Mouse (Mus musculus) stomach, adult 2 months (tissue): Measurements from ENCODE around the gene Letmd1. TPM values are rescaled to one million over a fixed set of nuclear protein-coding genes. Genes with fewer than 3 reads are reported as not detected.

Experiments used
- polyA plus RNA-seq: library from polyadenylated mRNA; depleted of rRNA; stranded (reverse); fragments of >200 nt; gene quantifications from 2 replicates; pipeline ENCODE4 v1.2.3, GENCODE M21; 2012; rRNA removed

The Letmd1 gene
- polyA plus RNA-seq, result 10.1 and 11.2 TPM in 2 replicates

DNA sequence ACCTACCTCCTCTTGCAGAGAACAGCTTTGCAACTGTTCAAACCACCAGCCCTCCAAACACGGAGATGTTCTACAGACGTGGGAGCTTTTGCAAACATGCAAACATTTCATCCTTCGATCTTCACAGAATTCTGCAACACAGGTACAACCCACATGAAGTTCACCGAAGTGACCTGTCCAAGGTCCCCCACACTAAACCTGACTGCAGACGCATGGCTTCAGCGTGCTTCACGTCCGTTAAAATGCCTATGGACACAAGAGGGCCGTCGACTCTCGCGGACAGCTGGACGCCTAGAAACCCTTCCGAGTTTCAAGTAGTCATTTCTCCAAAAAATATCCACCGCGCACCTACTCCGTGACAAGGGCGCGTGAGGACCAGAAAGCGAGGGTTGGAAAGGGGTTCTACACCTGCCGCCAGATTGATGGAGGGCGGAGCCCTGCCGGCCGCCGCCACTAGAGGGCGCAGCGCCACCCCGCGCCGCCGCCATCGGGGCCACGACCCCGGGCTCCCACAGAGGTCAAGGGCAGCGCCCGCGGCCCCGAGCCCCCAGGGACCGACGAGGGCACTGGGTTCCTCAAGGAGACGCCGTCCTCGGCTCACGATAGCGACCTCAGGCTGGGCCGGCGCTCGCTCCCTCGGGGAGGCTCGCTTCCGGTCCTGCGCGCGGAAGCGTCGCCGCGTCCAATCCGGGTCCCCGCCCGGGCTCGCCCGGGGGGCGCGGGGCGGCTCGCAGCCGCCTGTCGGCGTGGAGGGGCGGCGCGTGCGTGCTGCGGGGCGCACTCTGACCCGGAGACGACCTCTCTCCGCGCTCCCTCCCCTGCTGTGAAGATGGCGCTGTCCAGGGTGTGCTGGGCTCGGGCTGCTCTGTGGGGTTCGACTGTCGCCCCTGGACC is at the start of gene Letmd1:
Gene Letmd1, plus strand, starts transcription at position 729 of the 894 bp plus-strand sequence.

DNA sequence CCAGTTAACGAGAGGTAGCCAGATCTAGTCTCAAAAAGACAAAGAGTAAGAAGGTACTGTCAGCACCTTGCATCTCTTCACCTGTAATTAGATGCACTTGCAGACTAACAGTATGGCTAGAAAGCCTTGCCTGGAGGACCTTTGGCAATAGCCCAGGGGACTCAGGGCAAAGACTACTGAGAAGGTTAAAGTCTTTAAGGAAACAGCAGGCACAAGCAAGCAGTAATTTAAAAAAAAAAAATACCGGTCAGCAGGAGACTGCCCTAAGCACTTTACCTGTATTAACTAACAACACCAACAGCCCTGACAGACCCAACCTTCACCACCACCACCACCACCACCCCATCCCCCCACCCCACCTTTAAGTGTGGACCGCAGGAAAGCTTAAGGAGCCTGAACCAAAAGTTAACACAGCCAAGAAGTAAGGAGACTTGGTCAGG is 47.0 kb upstream of the Letmd1 start, which contains the start of gene Gm5475:
Gene Gm5475, plus strand, starts transcription at position 390 of the 440 bp plus-strand sequence.

DNA sequence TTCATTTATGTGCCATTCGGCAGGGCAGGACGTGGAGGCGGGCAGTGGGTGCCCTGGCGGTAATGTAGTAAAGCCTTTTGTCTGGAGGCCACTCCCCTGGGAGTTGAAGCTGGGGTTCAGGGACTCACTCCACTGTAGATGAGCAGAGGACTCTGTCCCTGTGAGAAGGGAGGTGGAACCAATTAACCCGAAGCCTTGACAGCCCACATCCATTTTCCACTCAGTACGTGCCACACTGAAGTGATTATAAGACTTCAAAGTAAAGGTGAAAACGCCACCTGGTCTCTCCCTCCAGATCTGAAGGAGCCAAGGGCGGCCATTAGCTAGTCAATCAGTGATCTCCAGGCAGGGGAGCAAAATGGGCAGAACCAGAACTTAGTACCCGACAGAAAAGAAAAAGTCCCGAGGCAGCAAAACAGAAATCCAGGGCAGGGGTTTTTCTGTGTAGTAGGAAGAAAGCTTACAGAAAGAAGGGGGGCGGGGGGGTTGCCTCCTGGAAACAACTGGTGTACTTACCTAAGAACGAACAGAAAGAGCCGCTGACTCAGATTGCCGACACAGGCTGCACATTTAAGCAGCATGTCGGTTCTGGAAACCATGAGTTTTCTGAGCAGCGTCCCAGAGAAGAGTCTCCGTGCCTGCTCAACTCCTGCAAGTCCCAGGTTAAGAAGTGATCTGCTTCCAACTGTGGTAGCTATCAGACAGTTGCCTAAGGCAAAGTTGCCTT is 44.3 kb upstream of the Letmd1 start, which contains the start of gene Slc11a2:
Gene Slc11a2, minus strand, starts transcription at position 677 of the 727 bp plus-strand sequence.

DNA sequence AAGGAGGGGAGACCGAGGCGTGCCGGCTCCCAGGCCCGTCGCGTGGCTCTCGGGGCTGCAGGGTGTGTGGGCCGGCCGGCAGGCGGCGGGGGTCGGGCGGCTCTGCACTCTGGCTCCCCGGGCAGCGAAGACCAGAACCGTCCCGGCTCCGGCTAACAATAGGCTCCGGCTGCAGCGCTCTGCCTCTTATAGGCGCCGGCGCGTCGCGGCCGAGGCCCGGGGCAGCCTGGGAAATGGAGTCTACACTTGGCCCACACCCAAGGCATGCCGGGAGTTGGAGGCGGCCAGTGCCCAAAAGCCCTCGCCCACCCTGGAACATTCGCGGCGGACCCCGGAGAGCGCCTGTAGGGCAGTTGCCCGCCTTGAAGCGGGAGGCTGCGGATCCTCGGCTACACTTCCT is 26.3 kb downstream of the Letmd1 start, which contains the start of gene Csrnp2:
Gene Csrnp2, minus strand, starts transcription at position 387 of the 400 bp plus-strand sequence.

Other genes with a start within 250 kb of the Letmd1 start
- gene Atf1, start 241.2 kb upstream of the Letmd1 start, polyA plus RNA-seq, result 21.4 and 24.5 TPM in 2 replicates
- gene Tmprss12, start 188.2 kb upstream of the Letmd1 start, polyA plus RNA-seq, result not detected in 2 replicates
- 20.3 and 26.2 TPM in 2 replicates for gene Mettl7a1, start 164.9 kb upstream of the Letmd1 start, polyA plus RNA-seq
- gene Mettl7a3, start 134.1 kb upstream of the Letmd1 start, polyA plus RNA-seq, result not detected in 2 replicates
- not detected in 2 replicates for gene Methig1, start 115.9 kb upstream of the Letmd1 start, polyA plus RNA-seq
- gene Mettl7a2, start 115.8 kb upstream of the Letmd1 start, polyA plus RNA-seq, result not detected in 2 replicates
- not detected in 2 replicates for gene Higd1c, start 104.5 kb upstream of the Letmd1 start, polyA plus RNA-seq
- gene Gm5475, start 46.9 kb upstream of the Letmd1 start, polyA plus RNA-seq, result not detected in 2 replicates
- gene Slc11a2, start 44.0 kb upstream of the Letmd1 start, polyA plus RNA-seq, result 16.2 and 19.2 TPM in 2 replicates
- gene Csrnp2, start 26.5 kb downstream of the Letmd1 start, polyA plus RNA-seq, result 0.86 and 0.95 TPM in 2 replicates
- gene Tfcp2, start 83.0 kb downstream of the Letmd1 start, polyA plus RNA-seq, result 3.4 and 4.8 TPM in 2 replicates
- 3.5 and 4.0 TPM in 2 replicates for gene Pou6f1, start 131.0 kb downstream of the Letmd1 start, polyA plus RNA-seq
- 433 and 438 TPM in 2 replicates for gene Dazap2, start 146.3 kb downstream of the Letmd1 start, polyA plus RNA-seq
- 142 and 308 TPM in 2 replicates for gene Smagp, start 167.9 kb downstream of the Letmd1 start, polyA plus RNA-seq
- 1.3 and 1.6 TPM in 2 replicates for gene Bin2, start 200.5 kb downstream of the Letmd1 start, polyA plus RNA-seq
- gene Cela1, start 218.9 kb downstream of the Letmd1 start, polyA plus RNA-seq, result 118 and 122 TPM in 2 replicates